Mouse (Mus musculus): ENCODE data around the gene Sult4a1. TPM values are rescaled to one million over a fixed set of nuclear protein-coding genes. Genes with fewer than 3 reads are reported as not detected.
"Not testable (repeated sequence)": the region's sequence is repeated elsewhere in the genome, so short reads cannot be mapped to it uniquely, and the experiment has no call there.

Sult4a1 gene
- polyA plus RNA-seq, 1 experiment = not detected

DNA sequence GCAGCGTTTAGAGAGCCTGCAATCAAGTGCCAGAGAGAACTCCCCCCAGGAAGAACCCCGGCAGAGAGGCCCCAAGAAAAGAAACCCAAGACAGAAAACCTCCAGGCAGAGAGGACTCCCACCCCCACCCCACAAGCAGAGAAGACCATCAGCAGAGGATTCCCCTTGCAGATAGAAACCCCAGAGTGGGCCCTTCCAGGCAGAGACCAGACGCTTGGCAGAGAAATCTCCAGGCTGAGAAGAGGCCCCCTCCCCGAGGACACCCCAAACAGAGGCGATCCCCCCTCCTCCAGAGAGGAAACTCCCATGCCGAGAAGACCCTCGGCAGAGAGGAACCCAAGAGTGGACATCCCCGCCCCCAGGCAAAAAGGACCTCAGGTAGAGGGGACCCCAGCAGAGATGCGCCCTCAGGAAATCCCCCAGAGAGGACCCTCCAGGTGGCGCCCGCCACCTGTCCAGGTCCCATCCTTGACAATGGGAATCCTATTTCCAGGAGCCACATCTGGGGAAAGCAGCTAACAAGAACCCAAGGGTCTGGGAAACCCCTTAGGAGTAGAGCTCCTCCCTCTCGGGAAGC is 458 bp upstream of the Sult4a1 start:
- no peak overlapping the region for H3K4me3 ChIP-seq (replicated peaks)
- H3K4me1 ChIP-seq = peaks cover 8% of the 10 kb centered on the region
- H3K27me3 ChIP-seq (replicated peaks) = peaks cover 63% of the 10 kb centered on the region
- no peaks in the 10 kb centered on the region for H3K36me3 ChIP-seq (replicated peaks; ENCODE audit: low read length)
- TF ChIP-seq FLI1 (IDR thresholded peaks at IDR 0.05; ENCODE audit: low read length) = no peak
- TF ChIP-seq GATA1 (IDR thresholded peaks at IDR 0.05; ENCODE audit: borderline replicate concordance, low read length) = no peak
- peaks cover 3% of the 10 kb centered on the region; the same call in 1 of the 2 replicates for H3K9me3 ChIP-seq

- Histone ChIP-seq H3K27me3 (replicated peaks) (peaks cover 69% of the 10 kb centered on the region), H3K4me3 (replicated peaks) (no peak overlapping the region), H3K9me3 (peaks cover 3% of the 10 kb centered on the region; the same call in 1 of the 2 replicates), H3K36me3 (replicated peaks; ENCODE audit: low read length) (no peaks in the 10 kb centered on the region), H3K4me1 (peaks cover 8% of the 10 kb centered on the region)
- TF ChIP-seq FLI1 (IDR thresholded peaks at IDR 0.05; ENCODE audit: low read length) (no peak), GATA1 (IDR thresholded peaks at IDR 0.05; ENCODE audit: borderline replicate concordance, low read length) (no peak)
These were observed 928 bp downstream of the Sult4a1 start for GRCm38 (mm10) chr15:84104626-84105025.

GRCm38 (mm10) chr15:84097536-84097935 is 8.0 kb downstream of the Sult4a1 start:
- not testable (repeated sequence) for H3K36me3 ChIP-seq (replicated peaks; ENCODE audit: low read length); H3K4me1 ChIP-seq; H3K4me3 ChIP-seq (replicated peaks); H3K9me3 ChIP-seq
- H3K27me3 ChIP-seq (replicated peaks) = peaks cover 51% of the 10 kb centered on the region

DNA sequence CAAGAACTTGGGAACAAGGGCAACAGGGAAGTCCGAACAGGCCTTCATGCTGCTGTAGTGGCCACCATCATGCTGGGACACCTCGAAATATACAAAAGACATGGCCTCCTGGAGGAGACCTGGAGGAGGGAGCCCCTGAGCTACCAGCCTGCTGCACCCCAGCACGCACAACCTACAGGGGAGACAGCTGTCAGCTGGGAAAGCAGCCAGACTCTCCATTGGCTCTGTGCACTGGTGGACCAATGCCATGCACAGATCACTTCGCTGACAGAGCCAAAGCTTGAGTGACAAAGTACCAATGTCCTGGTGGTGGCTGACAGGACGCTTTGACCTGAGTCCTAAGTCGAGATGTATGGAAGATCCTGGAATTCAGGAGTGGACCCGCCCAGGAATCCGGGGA is 9.5 kb downstream of the Sult4a1 start:
- H3K9me3 ChIP-seq = no peaks in the 10 kb centered on the region
- no peak overlapping the region for H3K4me3 ChIP-seq (replicated peaks)
- H3K4me1 ChIP-seq = no peaks in the 10 kb centered on the region
- H3K36me3 ChIP-seq (replicated peaks; ENCODE audit: low read length) = no peaks in the 10 kb centered on the region
- TF ChIP-seq GATA1 (IDR thresholded peaks at IDR 0.05; ENCODE audit: borderline replicate concordance, low read length) (no peak), FLI1 (IDR thresholded peaks at IDR 0.05; ENCODE audit: low read length) (no peak)
- peaks cover 47% of the 10 kb centered on the region for H3K27me3 ChIP-seq (replicated peaks)

- no peaks in the 10 kb centered on the region for H3K4me1 ChIP-seq
- H3K36me3 ChIP-seq (replicated peaks; ENCODE audit: low read length) = no peaks in the 10 kb centered on the region
- H3K9me3 ChIP-seq = no peaks in the 10 kb centered on the region
- H3K27me3 ChIP-seq (replicated peaks) = peaks cover 44% of the 10 kb centered on the region
- H3K4me3 ChIP-seq (replicated peaks) = no peak overlapping the region
- TF ChIP-seq FLI1 (IDR thresholded peaks at IDR 0.05; ENCODE audit: low read length) = no peak
- no peak for TF ChIP-seq GATA1 (IDR thresholded peaks at IDR 0.05; ENCODE audit: borderline replicate concordance, low read length)
These were observed 10.6 kb downstream of the Sult4a1 start for GRCm38 (mm10) chr15:84094921-84095320.

- Histone ChIP-seq H3K4me1 (no peaks in the 10 kb centered on the region), H3K4me3 (replicated peaks) (no peak overlapping the region), H3K27me3 (replicated peaks) (peaks cover 37% of the 10 kb centered on the region), H3K9me3 (no peaks in the 10 kb centered on the region), H3K36me3 (replicated peaks; ENCODE audit: low read length) (no peaks in the 10 kb centered on the region)
- TF ChIP-seq GATA1 (IDR thresholded peaks at IDR 0.05; ENCODE audit: borderline replicate concordance, low read length) = no peak
- TF ChIP-seq FLI1 (IDR thresholded peaks at IDR 0.05; ENCODE audit: low read length) = no peak
These were observed 18.8 kb downstream of the Sult4a1 start for GRCm38 (mm10) chr15:84086775-84087174.

- no peak overlapping the region for H3K4me3 ChIP-seq (replicated peaks)
- no peaks in the 10 kb centered on the region for H3K4me1 ChIP-seq
- TF ChIP-seq GATA1 (IDR thresholded peaks at IDR 0.05; ENCODE audit: borderline replicate concordance, low read length) = no peak
- TF ChIP-seq FLI1 (IDR thresholded peaks at IDR 0.05; ENCODE audit: low read length) = no peak
- H3K9me3 ChIP-seq = no peaks in the 10 kb centered on the region
- no peaks in the 10 kb centered on the region for H3K36me3 ChIP-seq (replicated peaks; ENCODE audit: low read length)
- H3K27me3 ChIP-seq (replicated peaks) = peaks cover 37% of the 10 kb centered on the region
These were observed 19.2 kb downstream of the Sult4a1 start for GRCm38 (mm10) chr15:84086364-84086763.

DNA sequence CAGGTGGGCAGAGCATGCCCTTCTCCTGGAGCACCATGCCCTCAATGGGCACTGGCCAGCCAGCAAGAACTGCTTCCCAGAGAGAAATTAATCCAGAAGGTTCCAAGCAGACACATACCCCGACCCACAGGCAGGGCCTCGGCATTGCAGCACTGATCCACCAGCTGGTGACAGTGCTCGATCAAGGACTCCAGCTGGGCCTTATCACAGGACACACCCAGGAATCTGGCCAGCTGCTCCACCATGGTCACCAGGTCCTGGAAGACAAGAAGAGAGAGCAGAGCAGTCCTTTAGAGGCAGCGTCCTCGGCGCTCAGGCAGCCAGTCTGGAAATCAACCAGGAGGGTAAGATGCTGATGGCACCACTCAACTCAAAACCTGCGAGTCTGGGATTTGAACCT is 25.5 kb downstream of the Sult4a1 start:
- no peak for TF ChIP-seq GATA1 (IDR thresholded peaks at IDR 0.05; ENCODE audit: borderline replicate concordance, low read length)
- TF ChIP-seq FLI1 (IDR thresholded peaks at IDR 0.05; ENCODE audit: low read length) = no peak
- H3K4me1 ChIP-seq = no peaks in the 10 kb centered on the region; the same call in 1 of the 2 replicates
- no peaks in the 10 kb centered on the region for H3K36me3 ChIP-seq (replicated peaks; ENCODE audit: low read length)
- peaks cover 46% of the 10 kb centered on the region for H3K27me3 ChIP-seq (replicated peaks)
- H3K9me3 ChIP-seq = no peaks in the 10 kb centered on the region
- H3K4me3 ChIP-seq (replicated peaks) = no peak overlapping the region

- Histone ChIP-seq H3K36me3 (replicated peaks; ENCODE audit: low read length) (no peaks in the 10 kb centered on the region), H3K4me1 (peaks cover 5% of the 10 kb centered on the region; the same call in 1 of the 2 replicates), H3K27me3 (replicated peaks) (peaks cover 49% of the 10 kb centered on the region), H3K9me3 (no peaks in the 10 kb centered on the region), H3K4me3 (replicated peaks) (no peak overlapping the region)
- TF ChIP-seq GATA1 (IDR thresholded peaks at IDR 0.05; ENCODE audit: borderline replicate concordance, low read length) (no peak), FLI1 (IDR thresholded peaks at IDR 0.05; ENCODE audit: low read length) (no peak)
These were observed 26.0 kb downstream of the Sult4a1 start for GRCm38 (mm10) chr15:84079519-84079918.

DNA sequence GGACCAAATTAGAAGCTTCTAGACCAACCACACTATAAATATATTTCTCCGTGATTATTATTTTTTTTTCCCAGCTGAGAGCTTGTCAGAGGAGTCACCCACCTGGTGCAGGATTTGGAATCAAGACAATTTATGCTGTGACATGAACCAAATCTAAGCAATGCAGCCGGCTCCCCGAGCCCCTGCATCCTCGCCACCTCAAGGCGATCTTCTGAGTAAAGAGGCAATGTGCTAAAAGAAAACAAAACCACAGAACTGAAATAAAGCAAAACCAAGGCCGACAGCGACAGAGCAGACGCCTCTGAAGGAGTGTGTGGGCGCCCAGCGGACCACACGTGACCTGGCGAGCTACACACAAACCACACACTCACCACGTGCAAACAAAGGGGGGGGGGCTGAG is 26.9 kb downstream of the Sult4a1 start:
- Histone ChIP-seq H3K36me3 (replicated peaks; ENCODE audit: low read length) (no peaks in the 10 kb centered on the region), H3K4me1 (peaks cover 7% of the 10 kb centered on the region; the same call in 1 of the 2 replicates), H3K4me3 (replicated peaks) (no peak overlapping the region), H3K9me3 (no peaks in the 10 kb centered on the region), H3K27me3 (replicated peaks) (peaks cover 52% of the 10 kb centered on the region)
- TF ChIP-seq GATA1 (IDR thresholded peaks at IDR 0.05; ENCODE audit: borderline replicate concordance, low read length) (no peak), FLI1 (IDR thresholded peaks at IDR 0.05; ENCODE audit: low read length) (no peak)

GRCm38 (mm10) chr15:84077151-84077550 is 28.4 kb downstream of the Sult4a1 start:
- Histone ChIP-seq H3K27me3 (replicated peaks) (peaks cover 61% of the 10 kb centered on the region), H3K9me3 (no peaks in the 10 kb centered on the region), H3K36me3 (replicated peaks; ENCODE audit: low read length) (no peaks in the 10 kb centered on the region), H3K4me3 (replicated peaks) (no peak overlapping the region), H3K4me1 (peaks cover 8% of the 10 kb centered on the region; the same call in 1 of the 2 replicates)
- TF ChIP-seq FLI1 (IDR thresholded peaks at IDR 0.05; ENCODE audit: low read length) = no peak
- no peak for TF ChIP-seq GATA1 (IDR thresholded peaks at IDR 0.05; ENCODE audit: borderline replicate concordance, low read length)
